Mouse (Mus musculus): Measurements from ENCODE around the gene Sorbs1. TPM values are rescaled to one million over a fixed set of nuclear protein-coding genes. Genes with fewer than 3 reads are reported as not detected.
A peak's percentile ranks its signal among the peaks of the same experiment; 100 is the strongest.

Gene Sorbs1
- total RNA-seq, 2 experiments from 2014 or later = 124 to 147 TPM

DNA sequence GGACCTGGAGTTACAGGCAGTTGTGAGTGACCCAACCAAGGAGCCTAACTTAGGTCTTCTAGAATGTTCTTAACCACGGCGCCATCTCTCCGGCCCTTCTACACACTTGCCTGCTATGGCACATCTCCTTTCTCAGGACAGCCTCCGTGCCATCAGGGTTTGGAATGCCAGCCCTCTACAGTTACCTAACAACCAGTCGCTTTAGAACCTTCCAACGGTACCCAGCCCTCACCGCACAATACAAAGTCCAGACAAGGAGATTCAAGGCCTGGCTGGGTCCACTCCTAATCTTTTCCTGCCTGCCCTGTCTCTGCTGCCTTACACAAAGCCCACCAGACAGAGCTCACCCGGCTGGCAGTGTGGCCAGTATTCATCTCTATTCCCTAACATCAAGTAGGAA, 106.9 kb downstream of the Sorbs1 start:
- no peak for DNase-seq

DNA sequence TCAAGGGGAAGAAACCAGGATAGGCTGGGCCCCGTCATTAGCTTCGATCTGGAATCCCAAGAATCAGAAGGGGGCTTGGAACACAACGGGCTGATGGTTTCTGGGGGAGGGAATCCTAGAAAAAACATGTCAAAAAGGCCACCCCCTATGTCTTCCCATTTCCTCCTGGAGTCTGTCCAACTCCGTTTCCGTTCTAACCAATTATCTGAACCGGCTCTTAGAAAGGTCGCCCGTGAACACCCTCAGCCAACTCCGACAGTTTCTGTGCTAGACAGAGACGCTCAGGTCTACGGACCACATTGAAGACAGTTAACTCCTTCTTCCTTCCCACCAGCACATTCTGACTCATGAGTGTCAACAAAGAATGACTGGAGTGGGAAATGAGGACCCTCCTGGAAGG, 107.8 kb downstream of the Sorbs1 start:
- no peak for DNase-seq

DNA sequence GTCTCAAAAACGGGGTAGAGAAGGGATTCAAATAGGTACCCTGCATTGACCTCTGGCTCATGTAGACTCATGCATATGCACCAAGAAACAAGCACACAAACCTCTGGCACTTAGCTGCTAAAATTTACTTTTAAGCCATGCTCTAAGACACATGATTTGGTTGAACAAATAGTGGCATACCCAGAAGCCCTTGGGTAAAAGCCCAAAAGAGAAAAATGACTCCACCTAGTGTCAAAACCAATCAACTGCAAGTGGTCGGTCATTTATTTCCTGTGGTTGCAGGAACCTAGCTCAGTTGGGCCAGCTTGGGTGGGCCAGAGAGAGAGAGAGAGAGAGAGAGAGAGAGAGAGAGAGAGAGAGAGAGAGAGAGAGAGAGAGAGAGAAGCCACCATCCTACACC, 109.0 kb downstream of the Sorbs1 start:
- DNase-seq = no peak

DNA sequence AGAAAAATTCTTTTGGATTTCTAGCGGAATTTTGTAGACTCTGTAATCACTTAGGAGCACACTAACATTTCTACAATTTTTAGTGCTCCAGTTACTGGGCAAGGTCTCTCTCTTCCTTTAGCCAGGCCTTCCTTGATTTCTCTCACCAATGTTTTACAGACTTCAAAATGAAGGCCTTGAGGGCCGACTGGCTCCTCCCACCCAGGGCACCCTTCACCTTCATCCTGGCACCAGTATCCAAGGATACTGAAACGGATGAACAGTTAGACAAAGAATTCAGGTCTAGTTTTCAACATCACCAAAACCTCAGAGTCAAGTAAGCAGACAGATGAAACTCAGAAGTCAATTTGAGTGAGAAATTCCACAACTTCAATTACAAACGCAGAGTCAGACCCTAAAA, 109.6 kb downstream of the Sorbs1 start:
- DNase-seq = no peak

DNA sequence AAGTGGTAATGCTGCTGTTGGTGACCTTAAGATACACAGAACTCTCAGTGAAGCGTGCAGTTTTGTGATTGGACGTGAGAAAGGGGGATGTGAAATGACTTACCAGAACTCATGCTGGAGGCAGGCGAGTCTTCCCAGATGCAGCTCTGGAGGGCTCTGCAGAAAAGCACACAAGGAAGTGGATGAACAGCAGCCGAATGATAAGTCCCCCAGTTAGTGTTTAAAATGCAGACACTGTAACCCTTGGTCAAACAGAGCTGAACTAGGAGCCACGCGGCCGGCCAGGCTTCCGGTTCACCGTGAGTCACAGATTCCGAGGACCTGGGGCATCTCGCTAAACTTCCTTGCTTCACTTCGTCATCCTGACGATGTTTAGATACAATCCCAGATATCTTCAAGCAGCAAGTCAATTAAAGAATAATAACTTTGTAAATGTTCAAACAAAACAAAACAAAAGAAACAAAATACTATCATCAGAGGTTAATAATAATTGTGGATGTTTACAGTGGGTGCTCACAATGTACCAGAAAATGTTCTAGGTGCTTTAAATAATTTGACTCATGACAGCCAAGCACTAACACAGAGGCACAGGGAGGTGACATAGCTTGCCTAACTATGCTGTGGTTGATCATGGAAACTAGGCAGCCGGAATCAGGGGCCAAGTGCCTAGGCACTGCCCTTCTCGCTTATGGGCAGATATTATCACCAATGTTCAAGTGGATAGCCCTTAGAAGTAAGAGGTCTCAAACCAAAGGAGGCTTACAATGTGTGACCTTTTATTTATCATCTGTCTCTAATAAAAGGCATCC, 111.2 kb downstream of the Sorbs1 start:
- no peak for DNase-seq

DNA sequence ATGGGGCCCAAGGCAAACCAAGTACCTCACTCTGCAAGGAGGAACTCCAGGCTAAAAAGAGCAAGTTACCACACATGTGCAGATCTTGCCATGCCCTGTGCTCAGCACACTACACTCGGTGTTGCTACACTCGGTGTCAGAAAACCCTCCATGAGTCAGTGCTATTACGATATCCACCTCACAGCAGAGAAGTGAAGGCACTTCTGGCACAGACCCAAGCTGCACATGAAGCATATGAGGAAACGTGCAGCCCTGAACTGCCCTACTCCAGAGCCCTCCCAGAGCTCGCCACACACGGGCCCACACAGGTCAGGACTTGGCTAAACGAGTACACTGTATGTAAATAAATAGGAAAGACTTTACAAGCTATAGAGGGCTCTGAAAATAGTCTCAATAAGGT, 112.4 kb downstream of the Sorbs1 start:
- no peak for DNase-seq

DNA sequence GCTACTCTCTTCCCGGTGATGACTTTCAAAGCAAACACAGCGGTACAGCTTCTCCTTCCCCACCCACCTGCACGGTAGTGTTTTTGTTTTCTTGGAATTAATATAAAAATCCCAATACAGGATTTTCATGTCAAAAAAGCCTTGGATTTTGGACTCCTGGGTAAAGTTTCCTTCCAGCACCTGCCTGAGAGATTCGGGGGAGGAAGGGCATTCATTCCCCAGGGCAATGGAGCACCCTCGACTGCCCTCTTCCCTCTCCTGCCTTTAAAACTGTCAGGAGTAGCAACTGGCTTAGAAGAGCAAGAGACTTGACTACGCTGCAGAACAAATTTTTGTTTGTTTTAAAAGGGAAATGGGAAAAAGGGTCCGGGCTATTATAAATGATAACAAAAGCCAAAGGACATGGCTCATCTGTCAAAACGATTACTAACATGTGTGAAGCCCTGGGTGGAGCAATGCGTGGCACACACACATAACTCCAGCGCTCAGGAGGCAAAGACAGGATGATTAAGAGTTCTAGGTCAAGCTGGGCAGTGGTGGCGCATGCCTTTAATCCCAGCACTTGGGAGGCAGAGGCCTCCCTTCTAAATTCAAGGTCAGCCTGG, 113.1 kb downstream of the Sorbs1 start:
- no peak for DNase-seq

DNA sequence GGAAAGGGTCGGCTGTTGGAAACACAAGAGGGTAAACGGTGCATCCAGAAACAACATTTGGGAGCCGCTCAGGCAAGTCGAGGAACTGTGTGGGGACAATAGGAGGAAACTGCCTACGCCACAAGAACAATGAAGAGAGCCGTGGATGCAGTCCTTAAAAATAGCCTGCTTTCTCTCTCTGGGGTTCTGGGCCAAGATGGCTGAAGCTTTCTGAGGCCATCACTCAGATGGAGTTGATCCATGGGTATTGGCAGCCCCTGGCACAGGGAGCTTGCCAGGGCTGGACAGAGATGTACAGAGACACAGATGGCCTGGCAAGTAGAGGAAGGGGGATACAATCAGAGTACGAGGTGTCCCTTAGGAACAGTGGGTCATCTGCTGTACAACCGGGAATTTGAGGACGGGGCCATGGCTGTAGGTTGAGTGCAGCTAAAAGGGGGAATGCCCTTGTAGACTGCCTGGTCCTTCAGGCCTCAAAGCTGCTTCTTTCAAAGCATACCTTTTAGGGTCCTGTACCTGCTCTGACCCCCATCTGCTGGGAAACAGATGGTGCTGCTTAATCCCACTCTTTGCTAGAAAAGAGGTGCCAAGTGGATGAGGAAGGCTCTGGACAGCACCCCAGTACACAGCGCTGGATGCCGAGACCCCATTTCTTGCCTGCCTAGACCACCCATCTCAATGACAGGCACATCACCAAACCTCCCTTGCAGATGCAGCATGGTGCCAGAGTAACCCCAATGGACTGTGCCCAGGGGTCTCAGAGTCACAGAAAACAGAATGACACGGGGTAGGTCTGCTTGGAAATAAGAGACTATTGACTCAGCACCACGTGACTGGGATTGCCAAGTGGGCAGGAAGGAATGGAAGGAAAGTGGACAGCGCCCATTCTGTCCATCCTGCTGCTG, 117.6 kb downstream of the Sorbs1 start:
- DNase-seq = peak; percentile 20

DNA sequence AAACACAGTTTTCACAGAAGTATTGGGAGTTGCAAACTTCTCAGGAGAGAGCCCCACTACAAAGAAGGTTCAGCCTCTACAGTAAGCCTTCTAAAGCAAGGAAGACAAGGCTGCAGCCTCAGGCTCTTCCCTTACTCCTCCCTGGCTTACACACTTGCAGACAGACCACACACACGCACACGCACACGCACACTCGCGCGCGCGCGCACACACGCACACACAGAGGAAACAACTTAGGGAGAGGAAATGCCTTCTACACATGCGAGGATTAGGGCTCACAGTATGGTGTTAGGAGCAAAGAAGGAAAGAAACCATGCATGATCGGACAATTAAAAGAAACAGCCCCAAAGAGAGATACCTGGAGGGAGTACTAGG, 118.3 kb downstream of the Sorbs1 start:
- DNase-seq = no peak

DNA sequence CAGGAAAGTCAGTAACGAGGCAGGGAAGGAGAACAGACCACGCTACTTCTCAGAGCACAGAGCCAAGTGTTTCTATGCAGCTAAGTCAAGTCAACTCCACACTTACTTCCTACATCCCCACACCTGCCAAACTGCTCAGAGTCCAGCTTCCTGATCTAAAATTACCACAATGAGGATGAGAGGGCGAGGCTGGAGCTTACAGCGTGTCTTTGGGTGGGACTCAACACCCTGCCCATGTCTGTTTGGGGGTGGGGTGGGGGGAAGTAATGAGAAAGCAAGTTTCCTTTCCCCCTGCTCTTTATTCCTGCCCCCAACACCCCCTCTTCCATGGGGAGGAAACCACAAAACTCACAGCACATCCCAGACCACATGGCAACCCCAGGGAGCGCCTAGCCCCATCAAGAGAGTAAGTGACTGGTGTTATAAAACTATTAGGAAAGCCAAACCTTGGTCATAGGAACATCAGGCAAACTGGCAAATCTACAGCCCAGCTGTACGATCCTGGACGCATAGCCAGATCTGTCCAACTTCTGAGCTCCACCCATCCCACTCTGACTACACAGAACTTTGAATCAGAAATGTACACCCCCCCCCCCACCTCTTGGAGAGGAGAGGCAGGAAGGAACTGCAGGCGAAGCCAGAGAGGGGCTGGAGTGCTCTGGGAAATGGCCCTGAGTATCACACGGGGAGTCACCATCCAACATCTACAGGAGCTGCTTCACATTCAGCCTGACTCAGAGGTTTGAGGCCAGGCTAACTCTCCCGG, 118.8 kb downstream of the Sorbs1 start:
- DNase-seq = peak; percentile 42

DNA sequence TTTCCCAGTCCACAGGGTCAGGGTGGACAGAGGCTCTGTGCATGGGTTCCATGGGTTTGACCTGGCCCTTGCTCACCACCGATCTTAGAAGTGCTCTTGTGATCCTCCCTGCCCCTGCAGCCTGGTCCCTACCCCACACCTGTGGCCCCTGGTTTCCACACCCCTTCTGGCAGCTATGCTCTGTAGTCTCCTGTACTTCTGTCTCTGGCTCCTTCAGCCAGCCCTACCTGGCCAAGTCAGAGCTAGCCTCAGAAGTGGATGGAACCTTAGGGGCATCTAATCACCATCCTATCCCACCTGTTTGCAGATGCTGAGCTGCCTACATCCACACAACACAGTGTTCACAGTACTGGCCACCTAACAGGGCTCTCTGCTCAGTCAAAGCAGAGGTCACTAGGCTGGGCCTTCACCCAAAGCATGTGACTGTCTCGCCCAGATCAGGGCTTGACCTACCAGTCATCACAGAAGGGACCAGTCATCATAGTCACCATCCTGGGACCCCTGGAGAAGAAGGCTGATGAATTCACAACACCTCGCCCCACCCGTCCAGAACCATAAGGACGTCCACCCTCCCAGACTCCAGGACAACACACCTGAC, 120.7 kb downstream of the Sorbs1 start:
- DNase-seq = no peak

DNA sequence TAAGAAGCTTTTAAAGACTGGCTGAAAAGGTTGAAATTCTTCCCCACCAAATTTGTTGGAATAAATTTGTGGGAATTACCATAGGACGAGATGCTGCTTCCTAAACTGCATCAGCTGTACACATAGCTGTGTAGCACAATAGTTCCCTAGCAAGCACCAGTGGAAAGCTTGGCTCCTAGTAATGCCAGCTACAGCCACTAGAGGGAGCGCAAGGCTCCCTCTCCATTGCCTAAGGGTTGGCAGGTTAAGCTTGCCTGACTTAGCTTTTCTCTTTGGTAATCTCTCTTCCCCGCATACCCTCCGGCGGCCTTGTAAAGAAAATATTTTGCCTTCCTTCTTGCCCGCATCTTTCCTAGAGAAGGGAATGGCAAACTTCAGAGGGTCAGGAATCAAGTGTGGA, 122.1 kb downstream of the Sorbs1 start:
- peak; percentile 56 for DNase-seq

DNA sequence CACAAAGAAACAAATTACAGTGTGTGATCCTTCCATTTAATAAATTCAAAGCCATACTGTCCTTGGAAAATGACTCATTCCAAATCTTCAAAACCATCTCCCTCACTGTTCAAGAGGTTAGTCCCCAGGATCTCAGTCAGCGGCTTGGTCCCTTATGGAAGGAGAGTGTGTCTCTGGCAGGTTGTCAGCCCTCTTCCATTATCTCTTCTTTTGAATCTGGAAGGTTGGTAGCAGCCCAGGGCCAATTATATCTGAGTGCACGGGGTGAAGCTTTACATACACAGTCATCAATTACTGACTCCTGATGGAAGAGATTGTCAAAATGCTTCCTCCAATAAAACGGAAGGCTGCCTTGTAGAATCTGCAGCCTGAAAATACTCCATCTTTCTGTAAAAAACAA, 126.7 kb downstream of the Sorbs1 start:
- no peak for DNase-seq

DNA sequence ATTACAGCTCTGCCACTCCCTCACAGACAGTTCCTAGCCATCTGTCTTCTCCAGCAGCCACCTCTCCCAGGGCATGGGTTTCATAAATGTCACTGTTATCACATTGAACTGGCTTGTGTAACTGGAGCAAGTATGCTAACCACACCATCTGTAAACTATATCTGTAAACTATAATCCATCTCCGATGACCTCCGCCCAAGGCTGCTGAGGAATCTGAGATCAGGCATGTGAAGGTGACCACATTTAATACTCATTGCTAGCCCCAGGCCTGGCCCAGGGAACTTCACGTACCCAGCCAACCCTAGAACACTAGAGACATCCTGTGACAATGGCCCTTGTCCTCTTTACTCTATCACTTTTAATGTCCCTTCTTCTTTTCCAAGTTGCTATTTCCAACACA, 128.2 kb downstream of the Sorbs1 start:
- DNase-seq = no peak

DNA sequence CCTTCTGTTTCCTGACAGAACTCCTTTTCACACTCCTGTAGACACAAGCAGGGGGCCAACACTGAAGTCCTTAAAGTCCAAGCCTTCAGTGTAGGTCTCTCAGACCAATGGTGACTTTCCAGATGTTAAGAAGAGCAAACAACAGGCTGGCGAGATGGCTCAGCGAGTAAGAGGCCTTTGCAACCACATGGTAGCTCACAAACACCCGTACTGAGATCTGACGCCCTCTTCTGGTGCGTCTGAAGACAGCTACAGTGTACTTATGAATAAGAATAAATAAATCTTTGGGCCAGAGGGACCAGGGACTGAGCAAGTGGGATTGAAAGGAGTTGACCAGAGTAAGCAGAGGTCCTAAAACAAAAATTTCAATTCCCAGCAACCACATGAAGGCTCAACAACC, 129.6 kb downstream of the Sorbs1 start:
- DNase-seq = no peak

DNA sequence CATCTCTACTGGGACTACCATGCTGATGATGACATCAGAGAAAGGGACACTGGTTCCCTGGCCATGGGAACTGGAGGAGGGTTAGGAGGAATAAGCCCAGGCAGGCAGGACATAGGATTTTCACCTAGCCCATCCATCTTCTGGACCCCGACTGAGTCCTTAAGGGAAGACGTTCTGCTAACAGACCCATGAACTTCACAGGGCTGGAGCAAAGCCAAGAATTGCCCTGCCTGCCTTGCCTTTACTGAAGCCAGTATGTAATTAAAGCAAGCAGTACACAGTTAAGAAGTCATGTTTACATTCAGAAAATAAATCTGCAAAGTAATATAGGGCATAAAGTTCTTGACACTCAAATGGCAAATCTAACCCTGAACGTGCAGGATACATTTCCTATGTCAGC, 132.9 kb downstream of the Sorbs1 start:
- no peak for DNase-seq

DNA sequence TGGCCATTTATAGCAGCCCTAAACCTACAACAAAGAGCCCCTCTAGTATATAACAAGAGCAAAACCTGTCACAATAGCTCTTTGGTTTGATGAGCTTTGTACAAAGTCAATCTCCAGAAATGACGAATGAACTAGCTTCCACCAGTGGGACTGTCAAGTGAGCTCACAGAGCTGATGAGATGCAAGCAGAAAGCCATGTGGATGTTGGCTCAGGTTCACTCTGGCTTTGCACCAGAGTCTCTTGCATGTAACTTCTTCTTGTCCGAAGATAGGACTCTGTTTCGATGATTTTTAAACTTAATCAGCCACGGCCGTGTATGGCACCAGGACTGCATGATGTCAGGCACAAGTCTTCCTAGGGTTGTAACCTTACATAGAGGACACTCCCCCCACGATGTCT, 133.6 kb downstream of the Sorbs1 start:
- no peak for DNase-seq

DNA sequence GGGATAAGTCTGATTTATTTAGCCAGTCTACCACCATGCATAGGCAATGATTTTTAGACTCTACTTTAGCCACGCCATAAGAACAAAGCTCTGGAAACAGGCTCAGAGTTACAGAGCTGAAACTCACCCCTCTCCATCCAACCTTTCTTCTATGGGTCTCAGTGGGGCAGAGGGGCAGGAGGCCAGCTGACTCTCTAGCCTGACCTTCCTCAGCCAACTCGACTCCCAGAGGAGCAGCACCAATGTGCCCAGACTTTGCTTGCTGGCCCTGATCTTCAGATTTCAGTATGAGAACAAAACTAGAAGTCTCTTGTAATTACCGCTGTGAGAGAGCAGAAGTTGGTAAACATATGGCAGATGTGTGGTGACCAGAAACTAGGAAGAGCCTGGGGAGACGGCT, 134.5 kb downstream of the Sorbs1 start:
- DNase-seq = no peak

DNA sequence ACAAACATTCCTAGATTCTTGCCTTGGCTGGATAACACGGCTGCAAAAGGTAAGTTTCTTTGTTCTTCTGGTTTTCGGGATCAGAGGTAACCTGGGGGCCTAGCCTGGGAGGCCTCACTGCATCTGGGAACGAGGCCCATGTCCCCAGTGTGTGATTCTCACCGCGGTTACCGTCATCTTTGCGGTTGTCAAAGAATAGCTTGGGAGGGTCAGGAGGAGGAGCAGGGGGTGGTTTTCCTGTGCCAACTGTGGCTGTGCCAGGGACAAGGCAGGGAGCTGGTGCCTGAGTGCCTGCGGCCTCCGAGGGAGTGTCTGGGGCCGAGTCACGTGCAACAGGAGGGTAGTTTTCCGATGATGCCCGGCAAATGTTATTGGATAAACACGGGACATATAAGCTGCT, 135.9 kb downstream of the Sorbs1 start:
- peak; percentile 74 for DNase-seq

DNA sequence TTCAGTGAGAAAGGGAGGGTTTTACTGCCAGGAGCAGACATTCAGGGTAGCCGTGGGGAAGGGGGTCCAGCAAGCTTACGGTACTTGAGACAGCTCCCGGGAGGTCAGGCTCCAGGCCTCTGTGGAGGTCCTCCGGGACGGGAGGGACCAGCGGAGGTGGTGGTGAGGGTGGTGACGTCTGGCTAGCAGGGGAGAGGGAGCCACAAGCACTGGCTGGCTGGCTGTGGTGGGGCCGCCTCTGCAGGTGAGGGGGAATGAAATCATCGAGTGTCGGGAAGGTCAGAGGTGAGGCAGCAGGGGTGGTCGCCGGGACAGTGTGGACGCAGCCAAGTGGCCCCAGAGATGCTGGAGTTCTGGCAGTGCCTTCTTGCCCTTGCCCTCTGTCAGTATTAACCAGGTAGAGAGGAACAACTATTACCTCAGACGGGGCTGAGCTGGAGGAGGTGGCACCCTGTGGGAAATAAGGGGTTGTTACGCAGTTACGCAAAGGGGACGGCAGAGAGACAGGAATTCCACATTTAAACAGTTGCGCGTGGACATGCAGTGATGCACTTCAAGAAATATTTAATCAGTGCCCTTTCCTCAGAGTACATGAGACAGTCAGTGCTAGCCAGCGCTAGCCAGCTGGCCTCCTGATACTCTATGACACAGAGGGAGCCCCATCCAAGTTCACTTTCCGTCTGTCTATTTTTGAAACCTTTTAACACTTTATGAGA, 136.9 kb downstream of the Sorbs1 start:
- peak; percentile 68 for DNase-seq

DNA sequence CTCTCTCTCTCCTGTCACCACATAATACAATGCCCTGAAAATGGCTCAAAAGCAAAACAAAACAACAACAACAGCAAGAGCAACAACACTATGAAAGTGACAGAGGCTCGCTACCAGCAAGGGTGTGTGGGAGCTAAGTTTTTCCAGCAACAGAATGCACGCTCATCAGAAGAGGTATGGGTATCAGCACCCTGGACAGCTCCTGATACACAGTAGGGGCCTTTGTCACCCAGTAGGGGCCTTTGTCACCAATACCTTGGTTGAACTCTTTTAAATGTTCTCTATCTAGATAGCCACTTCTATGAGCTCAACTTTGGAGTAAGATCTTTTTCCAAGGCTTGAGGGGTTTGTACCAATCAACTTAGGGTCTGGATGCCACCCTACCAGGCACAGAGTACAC, 138.9 kb downstream of the Sorbs1 start:
- no peak for DNase-seq

Data from gastrocnemius, postnatal 25 days (tissue).